Mouse (Mus musculus): ENCODE data around the gene Gnai3.

DNA sequence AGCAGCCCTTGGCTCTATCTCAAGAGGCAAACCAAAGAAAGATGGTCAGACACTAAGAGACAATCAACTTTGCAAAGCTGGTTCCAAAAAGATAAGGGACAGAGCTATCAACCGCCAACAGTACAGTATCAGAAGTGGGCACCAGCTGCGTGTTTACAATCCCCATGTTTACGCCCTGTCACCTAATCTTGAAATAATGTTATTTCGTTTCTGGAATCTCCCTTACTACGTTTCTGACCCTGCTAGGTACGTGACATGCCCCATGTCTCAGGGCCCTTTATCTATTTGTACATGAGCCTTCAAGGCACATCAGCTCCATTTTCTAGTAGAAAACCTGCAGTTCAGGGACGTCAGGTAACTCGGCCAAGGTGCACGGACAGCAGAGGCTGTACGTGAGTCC is 49.2 kb downstream of the Gnai3 start:
- TF ChIP-seq POLR2A (IDR thresholded peaks at IDR 0.05; ENCODE audit: insufficient read length, low read depth) (no peak), MYOG (IDR thresholded peaks at IDR 0.05; ENCODE audit: control insufficient read depth in 1 of 3, insufficient read depth in 1 of 3, insufficient read length in 2 of 3, low read depth in 2 of 3) (no peak), USF1 (IDR thresholded peaks at IDR 0.05; ENCODE audit: low read depth) (no peak), TCF12 (IDR thresholded peaks at IDR 0.05; ENCODE audit: insufficient read depth, poor library complexity, severe bottlenecking) (no peak), MYOD1 (IDR thresholded peaks at IDR 0.05; ENCODE audit: control insufficient read depth in 1 of 3, insufficient read length in 2 of 3, low read depth in 2 of 3) (no peak), POLR2AphosphoS2 (IDR thresholded peaks at IDR 0.05; ENCODE audit: insufficient read length, low read depth) (no peak)
